Mouse (Mus musculus) brain, embryonic 14.5 days (tissue): ENCODE data around the gene Gm5788.

Experiments
- CTCF ChIP-seq: fragments of 200-500 bp; IDR thresholded peaks from 2 replicates; pipeline ENCODE4 v1.5.1; 2012; ENCODE audit warnings: inconsistent platforms, mild to moderate bottlenecking, moderate library complexity, borderline replicate concordance; ENCODE audit not compliant: insufficient read depth, insufficient read length; ENCODE audit errors: extremely low read depth
- POLR2A ChIP-seq: fragments of 200-500 bp; IDR thresholded peaks from 2 replicates; pipeline ENCODE4 v1.6.1; 2012; ENCODE audit warnings: mild to moderate bottlenecking, inconsistent platforms, borderline replicate concordance; ENCODE audit not compliant: poor library complexity, insufficient read depth, insufficient read length, severe bottlenecking; ENCODE audit errors: extremely low read depth

GRCm38 (mm10) chr12:87449456-87449855 lies 45.1 kb upstream of the Gm5788 start:
- TF ChIP-seq POLR2A (no peak), CTCF (no peak)
